Mouse (Mus musculus) neural tube, embryonic 10.5 days (tissue): ENCODE results near the gene Pdilt.
A peak's percentile ranks its signal among the peaks of the same experiment; 100 is the strongest.
"Not testable (repeated sequence)": the region's sequence is repeated elsewhere in the genome, so short reads cannot be mapped to it uniquely, and the experiment has no call there.

ENCODE experiments used
- DNase-seq: peaks from one replicate; pipeline ENCODE4 v3.0.0-alpha.2; 2017; ENCODE audit warnings: low spot score; ENCODE audit errors: extremely low spot score

The Pdilt gene

DNA sequence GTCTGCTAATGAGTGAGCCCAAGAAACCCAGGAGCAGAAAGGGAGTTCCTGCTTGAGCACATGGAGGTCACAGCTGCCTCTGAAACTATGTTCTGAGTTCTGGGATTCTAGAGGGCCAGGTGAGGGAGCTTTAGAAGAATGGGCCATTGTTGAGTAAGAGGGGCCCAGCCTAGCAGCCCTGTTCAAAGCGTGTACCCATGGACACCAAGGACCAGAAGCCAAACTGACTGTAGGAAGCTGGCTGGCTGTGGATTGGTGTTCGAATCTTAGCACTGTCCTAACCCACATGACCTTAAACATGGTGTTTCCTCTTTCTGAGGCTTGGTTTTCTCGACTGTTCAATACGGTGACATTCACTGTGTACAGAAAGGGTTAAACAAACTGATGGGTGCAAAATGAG is at the start of gene Pdilt:
TSS of gene Pdilt (minus strand) at position 101 of the 400 bp plus-strand sequence.
- no peak for DNase-seq

DNA sequence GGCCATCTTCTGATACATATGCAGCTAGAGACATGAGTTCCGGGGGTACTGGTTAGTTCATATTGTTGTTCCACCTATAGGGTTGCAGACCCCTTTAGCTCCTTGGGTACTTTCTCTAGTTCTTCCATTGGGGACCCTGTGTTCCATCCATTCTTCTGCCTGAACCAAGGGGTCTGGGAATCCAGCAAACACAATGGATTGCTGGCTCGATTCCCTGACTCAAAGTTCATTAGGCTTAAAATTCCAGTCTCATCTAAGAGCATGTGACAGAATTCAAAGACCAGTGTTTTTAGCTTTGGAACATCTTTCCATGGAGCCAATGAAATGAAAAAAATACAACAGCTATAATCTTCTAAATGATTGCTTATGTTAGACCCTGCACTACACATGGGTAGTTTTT is 39.2 kb upstream of the Pdilt start:
- DNase-seq = not testable (repeated sequence)

DNA sequence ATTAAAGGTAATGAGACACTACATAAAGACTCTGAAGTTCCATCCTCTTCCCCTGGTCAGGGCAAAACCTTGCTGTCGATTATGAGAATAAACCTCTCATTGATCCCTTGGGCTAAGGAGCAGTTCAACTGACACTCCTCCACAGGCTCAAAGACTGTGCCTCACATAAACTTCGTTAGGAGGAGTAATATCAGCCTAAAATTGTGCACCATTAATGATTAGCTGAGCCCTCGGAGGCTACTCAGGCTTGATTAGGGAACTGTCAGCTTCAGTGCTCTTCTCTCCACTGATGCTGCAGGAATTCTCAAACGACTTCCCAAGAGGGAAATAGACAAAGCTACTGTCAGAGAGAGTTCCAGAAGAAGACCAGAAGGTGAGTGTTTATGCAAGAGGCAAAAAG is 38.2 kb upstream of the Pdilt start:
- DNase-seq = no peak

DNA sequence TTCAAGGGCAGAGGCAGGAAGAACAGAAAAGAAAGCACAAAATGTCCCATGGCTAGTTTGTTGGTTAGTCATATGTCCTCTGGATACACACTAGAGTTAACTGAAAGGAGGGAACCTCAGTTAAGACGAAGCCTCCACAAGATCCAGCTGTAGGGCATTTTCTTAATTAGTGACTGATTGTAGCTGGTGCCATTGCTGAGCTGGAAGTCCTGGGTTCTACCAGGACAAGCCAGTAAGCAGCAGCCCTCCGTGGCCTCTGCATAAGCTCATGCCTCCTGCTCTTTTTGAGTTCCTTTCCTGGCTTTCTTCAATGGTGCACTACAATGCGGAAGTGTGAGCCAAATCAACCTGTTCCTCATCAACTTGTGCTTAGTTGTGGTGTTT is 37.2 kb upstream of the Pdilt start:
- no peak for DNase-seq

DNA sequence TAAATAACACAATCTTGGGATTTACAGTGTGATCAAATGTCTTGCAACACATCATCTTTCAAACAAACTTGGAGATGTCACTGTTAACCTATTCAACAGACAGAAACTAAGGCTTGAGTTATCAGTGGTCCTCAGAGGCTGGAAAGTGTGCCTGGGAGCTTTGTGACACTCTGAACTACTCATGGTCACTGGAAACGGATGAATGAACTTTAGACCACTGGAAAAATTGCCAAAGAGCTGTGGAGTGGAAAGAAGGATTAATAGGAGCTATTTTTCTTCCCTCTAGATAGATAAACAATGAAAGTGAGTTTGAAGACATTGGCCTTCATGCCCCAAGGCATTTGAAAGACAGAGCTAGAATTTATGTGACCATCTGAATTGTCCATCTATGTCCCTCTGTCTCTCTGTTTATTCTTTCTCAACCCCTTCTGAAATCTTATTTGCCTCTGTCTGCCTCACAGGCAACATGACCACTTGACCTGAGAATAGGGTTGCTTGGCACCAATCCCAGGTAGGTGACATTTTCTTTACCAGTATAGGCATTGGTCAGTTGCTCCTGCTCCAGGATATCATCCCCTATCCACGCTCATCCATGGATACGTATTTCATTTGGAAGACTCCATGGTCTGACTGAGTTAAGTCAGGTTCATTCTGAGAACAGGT is 36.6 kb upstream of the Pdilt start:
- DNase-seq = no peak

DNA sequence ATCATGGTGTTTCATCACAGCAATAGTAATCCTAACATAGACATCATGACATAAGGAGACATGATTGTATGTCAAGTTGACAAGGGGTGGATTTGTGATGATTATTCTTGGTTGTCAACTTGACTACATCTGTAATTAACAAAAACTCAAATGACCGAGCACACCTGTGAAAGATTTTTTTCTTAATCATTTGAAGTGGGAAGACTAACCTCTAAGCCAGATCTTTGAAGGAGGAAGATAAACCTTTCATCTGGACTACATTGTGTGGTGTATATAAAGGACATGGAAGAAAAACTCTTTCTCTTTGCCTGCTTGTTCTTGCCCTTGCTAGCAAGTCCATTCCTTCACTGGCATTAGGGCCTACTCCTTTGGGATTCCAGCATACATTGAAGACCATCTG is 30.8 kb upstream of the Pdilt start, which contains the start of gene Acsm2:
TSS of gene Acsm2 (plus strand) at position 301 of the 400 bp plus-strand sequence.
- no peak for DNase-seq

DNA sequence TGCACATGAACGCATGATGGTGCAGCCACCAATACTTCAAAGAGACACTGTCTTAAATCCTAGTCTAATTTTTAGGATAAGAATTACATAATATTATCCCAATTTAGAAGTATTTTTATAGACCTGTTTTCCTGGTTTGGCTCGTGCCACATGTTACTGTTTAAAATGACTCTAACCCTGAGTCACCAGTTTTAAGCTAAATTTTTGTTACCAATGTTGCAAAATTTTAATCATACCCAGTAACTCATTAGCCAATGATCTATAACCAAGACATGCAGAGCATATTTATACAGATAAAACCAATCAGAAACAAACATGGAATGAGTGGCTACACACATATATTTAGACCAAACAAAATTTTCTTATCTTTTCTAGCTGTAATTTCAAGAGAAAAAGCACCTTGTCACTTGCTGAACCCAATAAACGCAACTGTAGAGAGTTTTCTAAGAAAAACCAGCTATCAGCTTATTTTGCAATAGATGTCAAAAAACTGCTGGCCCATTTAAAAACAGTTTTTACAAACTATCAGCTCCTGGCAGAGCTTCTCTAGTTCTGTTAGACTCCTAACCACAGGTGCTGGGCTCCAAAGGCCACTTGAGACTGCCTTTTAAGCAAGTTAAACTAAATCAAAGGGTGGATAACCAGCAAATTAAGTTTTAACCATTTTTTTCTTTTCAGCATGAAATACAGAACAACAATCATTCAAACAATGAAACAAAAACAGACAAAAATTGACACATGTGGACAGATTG is 27.4 kb upstream of the Pdilt start:
- no peak for DNase-seq

DNA sequence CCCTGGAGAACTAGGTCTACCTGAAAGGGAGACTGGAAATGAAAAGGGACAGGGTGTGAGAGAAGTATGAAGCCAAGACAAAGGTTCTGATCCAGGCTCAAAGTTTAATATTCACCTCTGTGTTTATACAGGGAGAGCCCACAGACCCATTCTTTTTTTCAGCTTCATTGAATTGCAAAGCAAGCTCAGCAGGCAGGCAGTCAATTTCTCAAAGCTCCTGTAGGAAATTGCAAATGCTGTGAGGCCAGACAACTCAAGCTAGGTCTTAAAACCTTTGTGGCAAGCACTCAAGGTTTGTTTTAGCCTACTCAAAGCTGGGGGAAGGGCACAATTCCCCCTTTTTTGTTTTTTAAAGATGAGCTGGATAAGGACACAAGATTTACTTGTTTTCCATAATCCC is 22.3 kb upstream of the Pdilt start:
- DNase-seq = no peak

DNA sequence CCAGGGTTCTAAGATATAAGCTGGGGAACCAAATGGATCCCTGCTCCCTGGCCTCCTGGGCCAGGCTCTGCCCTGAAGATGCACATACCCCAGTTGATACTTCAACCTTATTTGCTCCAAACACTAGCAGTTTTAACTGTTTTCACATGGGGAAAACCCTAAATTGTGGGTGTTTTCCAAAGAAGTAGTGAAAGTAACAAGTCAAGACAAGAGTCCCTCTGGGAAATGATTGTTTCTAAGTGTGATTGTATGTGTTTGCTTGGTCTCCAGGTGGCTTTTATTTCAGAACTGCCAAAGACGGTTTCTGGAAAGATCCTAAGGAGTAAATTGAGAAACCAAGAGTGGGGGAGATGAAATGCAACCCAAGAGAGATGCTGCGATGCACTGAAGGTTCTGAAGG is 19.2 kb upstream of the Pdilt start:
- DNase-seq = no peak

DNA sequence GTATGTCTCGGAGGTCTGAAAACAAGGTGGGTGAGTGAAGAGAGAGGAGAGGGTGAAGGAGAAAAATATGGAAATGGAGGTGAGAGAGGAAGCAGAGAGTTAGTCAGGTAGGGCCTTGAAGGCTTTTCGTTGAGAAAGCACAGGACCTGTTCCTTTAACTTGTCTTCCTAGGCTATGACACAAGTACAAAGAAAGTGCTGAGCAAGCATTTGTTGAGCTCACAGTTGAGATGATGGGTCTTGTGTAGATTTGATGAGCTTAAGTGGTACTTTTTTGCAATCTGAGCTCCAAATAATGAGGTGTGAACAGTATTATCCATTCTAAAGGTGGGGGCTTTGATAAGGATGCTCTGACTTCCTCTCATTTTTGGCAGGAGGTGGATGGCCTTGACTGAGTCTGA is 11.1 kb upstream of the Pdilt start:
- DNase-seq = no peak

DNA sequence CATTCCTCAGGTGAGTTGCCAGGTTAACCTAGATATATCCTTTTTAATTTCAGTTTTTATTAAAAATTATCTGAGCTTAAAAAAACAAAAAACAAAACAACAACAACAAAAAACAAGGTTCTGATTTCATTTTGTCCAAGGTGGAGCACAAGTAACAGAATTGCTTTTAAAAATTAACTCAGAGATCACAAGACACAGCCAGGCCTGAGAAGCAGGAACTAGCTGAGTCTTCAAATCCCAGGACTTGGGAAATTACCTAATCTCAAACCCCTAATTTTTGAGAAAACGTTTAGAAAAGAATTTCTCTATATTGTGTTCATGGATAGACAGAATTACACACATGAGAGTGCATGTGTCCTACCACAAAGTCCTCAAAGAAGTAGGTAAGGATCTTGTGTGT is 9.6 kb upstream of the Pdilt start:
- DNase-seq = no peak

DNA sequence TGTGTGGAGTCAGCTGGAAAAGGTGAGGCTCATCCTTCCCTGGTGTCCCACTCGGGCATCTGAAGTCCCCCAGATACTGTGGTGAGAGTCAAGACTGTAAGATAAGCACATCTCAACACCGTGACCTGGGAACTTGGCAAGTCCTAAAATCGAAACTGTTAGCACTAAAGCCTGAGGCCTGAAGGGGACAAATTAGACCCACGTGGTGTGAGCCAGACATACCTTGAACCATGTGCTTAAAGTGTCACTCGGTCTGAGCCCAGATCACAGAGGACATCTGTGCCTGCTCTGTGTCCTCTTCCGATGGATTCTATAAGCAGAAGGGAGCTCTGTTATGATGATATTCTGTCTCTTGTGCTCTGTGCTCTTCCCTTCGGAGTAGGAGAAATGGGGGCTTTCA is 5.3 kb upstream of the Pdilt start:
- DNase-seq = no peak

DNA sequence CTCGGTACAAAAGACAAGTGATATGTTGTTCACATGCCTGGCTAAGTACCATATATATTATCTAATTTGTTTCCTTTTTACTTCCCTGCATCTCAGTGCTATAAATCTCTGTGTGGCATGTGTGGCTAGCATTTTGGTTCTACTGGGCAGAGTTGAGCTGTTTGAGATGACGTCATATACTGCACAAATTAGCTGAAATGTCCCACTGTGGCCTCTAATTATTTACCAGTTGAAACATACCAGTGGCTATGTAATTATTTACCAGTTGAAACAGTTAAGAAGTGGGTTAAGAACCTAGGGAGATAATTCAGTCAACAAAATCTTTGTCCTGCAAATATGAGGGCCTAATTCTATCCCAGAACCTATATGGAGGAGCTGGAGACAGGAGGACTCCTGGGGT is 4.3 kb upstream of the Pdilt start:
- no peak for DNase-seq

DNA sequence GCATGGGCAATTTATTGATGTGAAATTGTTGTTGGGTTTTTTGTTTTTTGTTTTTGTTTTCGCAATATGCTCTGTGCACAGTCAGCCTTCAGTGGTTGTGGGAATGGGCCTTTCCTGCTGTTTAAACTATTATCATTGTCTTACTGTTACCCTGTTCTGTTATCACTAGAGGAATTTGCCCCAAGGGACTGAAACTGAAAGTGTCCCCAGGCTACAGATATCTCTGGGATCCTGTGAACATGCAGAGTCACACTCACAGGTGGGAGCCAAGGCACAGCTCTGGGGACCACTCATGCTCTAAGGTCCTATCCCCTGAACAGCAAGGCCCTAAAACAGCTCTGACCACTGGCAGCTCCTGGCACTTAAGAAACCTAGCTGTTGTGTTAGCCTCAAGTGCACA is 3.8 kb upstream of the Pdilt start:
- DNase-seq = no peak

DNA sequence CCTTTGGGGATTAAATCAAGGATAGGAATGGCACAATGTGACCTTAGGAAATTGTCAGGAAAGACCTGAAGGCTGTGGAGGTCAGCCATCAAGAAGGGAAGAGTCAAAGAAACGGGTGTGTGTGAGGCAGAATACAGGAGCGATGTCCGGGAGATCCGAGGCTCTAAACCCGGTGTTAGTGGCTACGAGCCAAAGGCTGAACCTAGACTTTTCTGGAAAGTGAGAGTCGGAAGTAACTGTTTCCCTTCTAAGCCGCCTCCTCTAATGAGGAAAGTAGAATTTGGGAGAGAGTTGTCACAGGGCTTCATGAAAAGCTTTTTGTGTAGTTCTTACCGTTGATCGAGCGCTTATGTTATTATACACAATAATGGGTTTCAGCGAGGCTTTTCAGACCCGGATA is 3.2 kb upstream of the Pdilt start:
- no peak for DNase-seq

DNA sequence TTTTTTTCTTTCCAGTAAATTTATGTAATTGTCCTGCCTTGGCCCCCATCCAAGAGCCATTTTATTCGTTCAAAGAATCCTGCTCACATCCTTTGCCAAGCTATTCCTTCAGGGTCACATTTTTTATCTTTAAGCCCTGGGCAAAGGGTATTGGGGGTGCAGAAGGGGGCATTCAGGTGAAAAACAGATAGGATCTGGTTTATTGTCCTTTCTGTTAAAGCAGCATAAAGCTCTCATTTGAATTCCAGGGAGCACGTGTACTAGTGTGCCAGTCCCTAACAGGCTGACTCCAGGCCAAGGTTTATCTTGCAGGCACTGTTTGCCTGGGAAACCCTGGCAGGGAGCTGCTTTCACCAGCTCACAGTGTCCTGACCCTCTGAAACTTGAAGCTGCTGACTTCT is 2.6 kb upstream of the Pdilt start:
- DNase-seq = no peak

DNA sequence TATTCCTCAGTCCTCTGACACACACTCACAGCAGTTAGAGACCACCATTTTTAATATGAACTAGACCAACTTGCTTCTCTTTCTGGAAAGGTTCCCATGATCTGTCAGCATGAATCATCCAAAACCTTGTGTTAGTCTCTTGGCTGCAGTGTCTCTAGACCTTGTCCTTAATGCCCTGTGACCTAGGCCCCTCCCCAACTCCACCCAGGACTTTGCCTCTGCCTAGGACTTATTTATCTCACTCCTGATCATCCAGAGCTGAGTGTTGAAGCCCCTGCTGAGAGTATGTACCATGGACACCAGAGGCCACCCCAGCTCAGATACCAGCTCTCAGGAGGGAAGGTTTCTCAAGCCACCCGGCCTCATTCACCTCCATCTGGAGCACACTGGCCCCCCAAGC is 904 bp downstream of the Pdilt start:
- no peak for DNase-seq

DNA sequence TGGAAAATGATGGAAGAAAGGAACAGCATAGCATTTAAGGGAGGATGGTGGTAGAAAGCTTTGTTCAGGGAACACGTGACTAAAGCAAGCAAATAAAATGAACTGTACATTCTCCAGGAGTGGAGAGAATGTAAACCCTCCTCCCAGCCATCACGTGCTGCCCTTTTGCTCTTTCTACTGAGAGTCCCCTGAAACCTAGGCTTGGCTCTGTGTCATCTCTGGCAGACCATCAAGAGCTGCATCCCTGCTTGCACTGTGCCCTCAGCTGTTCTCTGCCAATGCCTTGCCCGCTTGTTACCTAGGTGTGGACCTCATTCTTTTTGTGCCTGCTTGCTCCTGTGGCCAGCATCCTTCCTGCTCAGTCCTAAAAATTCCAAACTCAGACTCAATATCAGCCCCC is 1.5 kb downstream of the Pdilt start:
- no peak for DNase-seq

DNA sequence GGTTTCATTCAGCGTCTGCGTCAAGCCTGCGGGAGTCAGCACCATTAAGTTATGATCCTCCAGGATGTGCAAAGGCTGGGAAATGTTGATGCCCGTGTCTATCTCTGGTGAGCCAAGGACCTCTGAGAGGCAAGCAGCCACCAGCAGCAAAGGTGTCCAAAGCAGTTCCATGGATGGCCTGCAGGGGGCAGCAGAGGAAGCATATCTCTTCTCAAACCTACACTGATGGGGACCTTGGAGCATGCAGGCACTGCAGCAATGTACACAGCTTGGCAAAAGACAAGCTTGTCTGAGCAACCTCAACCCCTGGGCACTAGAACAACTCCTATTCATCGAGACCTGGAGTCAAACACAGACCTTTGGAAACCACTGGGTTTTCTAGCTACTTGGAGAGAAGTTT is 3.6 kb downstream of the Pdilt start:
- peak; percentile 74 for DNase-seq

DNA sequence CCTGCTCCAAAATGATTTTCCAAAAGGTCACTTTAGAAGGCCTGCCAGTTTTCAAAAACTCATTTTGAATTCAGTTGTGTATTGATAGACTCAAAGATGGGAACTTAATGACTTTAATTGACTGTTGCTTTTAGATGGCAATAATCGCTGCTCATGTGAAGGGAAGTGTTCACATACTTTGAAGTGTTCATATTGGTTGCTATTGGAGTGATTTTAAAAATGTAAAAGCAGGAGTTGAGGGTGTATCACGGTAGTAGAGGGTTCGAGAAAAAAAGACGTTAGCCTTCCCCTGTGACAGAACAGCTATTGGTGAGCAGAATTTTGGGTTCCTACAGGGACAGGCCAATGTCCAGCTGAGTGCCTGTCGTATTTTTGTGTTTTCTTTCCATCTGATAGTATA is 4.1 kb downstream of the Pdilt start, which contains the start of gene Acsm5:
TSS of gene Acsm5 (plus strand) at position 301 of the 400 bp plus-strand sequence.
- no peak for DNase-seq

DNA sequence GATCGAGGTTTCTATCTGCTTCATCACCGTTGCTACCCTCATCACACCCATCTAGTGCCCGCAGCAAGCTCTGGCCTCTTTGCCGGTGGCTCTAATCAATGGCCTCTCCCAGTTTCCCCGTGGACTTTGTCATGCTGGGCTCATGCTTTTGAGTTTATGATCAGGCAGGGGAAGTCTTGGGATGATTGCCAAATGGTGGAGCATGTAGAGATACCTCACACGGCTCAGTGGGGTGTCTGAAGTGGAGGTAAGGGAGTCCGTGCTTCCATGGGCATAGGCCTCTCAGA is 7.1 kb downstream of the Pdilt start:
- DNase-seq = no peak

DNA sequence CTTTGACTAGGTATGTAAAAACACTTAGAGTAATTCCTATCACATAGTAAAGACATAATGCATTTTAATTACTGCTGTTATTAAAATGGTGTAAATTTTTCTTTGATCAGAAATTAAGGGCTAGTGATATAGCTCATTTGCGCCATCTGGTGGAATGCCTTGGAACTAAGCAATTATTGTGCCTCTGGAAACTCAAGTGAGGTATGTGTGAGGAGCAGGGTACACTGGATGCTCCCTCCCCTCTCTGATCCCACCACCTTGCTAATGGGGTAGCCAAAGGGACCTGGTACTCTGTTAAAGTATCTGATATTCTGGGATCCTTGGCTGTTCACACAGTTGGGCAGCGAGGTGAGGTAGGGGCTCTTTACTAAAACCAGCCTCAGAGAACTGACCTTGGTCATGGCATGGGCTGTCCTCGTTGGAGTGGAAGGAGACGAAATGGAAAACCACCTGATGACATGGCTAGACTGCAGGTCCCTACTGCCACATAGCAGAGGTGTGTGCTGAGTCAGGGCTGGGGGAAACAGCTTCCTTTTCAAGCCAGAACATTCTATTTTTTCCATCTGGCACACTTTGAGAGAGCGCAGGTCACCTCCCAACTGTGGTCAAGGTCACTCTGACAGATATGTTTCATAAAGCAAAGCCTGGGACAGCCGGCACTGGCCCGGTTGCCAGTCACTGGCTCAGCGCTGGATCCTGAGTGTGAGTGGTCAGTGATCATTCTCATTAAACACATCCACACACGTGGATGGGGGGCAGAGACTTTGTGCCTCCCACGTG is 7.6 kb downstream of the Pdilt start:
- DNase-seq = peak; percentile 39

DNA sequence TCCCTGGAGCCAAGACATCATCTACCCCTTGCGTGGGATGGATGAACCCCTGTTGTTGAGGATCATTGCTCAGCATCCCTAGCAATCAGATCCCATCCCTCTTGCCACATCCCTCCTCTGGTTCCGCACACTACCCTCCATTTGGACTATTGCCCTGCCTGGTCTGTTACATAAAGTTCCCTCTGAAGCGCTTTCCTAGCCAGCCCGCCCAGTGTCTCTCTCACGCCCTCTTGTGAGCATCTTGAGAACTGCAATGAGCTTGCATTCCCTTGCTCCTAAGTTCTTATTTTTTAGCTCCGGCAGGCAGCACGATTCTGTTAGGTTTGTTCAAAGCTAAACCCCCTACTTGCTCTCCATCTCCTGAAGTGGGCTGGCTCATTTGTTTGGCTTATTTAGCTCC is 10.2 kb downstream of the Pdilt start:
- peak; percentile 65 for DNase-seq
